Mouse (Mus musculus): Measurements from ENCODE around the gene Sec14l3. TPM values are rescaled to one million over a fixed set of nuclear protein-coding genes. Genes with fewer than 3 reads are reported as not detected.
A peak's percentile ranks its signal among the peaks of the same experiment; 100 is the strongest.

Sec14l3 gene
- total and polyA plus RNA-seq, 3 experiments, result not detected

GRCm38 (mm10) chr11:4116458-4117141 lies 52.0 kb downstream of the Sec14l3 start (continued):
- peak; percentile 54; the same call in 1 of the 2 replicates for TF ChIP-seq HCFC1 (IDR thresholded peaks at IDR 0.05; ENCODE audit: low read depth, low read length)
- no peak for TF ChIP-seq NELFE (IDR thresholded peaks at IDR 0.05; ENCODE audit: low read depth, low read length)
- TF ChIP-seq TAL1 (IDR thresholded peaks at IDR 0.05; ENCODE audit: low read length), result peak; percentile 29
- TF ChIP-seq ZMIZ1 (IDR thresholded peaks at IDR 0.05; ENCODE audit: low read depth, low read length), result no peak

DNA sequence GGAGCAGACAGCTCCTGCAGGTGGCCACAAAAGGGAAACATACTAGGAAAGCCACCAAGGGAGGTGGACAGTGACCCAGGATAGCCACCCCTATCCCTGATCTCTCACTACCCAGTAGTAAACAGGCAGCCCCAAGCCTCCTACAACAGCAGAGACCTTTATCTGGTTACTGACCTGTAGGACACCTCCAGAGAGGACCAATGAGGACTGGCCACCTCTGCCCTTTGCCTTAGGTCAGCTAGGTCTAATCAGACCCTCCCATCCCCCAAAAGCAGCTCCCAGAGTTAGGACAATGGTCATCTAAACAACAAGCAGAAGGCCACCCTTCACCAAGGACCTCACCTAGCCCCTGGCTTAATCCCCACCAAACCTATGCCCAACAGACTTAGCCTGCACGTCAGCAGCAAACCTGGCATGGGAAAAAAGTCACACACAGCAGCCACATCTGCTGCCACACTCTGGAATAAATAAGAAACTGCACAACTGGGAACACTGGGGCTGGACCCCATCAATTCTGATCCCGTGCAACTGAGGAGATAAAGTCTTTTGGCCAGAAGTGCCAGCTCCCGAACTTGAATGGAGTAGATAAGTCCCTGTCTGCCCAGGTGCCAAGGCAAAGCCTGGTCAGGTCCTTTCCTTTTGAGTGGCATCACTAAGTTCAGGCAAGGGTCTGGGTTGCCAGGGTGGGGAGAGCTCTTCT lies 52.9 kb downstream of the Sec14l3 start:
- 0 out of 2 replicates have a peak, but pooled peaks have one; percentile 69 for TF ChIP-seq CHD1 (IDR thresholded peaks at IDR 0.05; ENCODE audit: low read depth, low read length)
- peak; percentile 89 for TF ChIP-seq BHLHE40 (IDR thresholded peaks at IDR 0.05; ENCODE audit: borderline replicate concordance, low read depth, low read length)
- no peak for TF ChIP-seq CHD2 (IDR thresholded peaks at IDR 0.05; ENCODE audit: low read length)
- no peak for TF ChIP-seq POLR2AphosphoS2 (IDR thresholded peaks at IDR 0.05; ENCODE audit: low read length)
- TF ChIP-seq GATA1 (IDR thresholded peaks at IDR 0.05; ENCODE audit: low read depth, low read length), result 0 out of 2 replicates have a peak, but pooled peaks have one; percentile 13
- no peak for TF ChIP-seq E2F4 (IDR thresholded peaks at IDR 0.05; ENCODE audit: borderline replicate concordance, low read depth, low read length)
- TF ChIP-seq NRF1 (IDR thresholded peaks at IDR 0.05; ENCODE audit: insufficient read depth, low read depth, low read length, poor library complexity, severe bottlenecking), result no peak
- no peak for TF ChIP-seq ELF1 (IDR thresholded peaks at IDR 0.05; ENCODE audit: low read depth, low read length)
- TF ChIP-seq SMC3 (IDR thresholded peaks at IDR 0.05; ENCODE audit: low read depth, low read length), result peak; percentile 19; the same call in 1 of the 2 replicates
- TF ChIP-seq TCF12 (IDR thresholded peaks at IDR 0.05; ENCODE audit: low read depth, low read length), result peak; percentile 40; the same call in 1 of the 2 replicates
- TF ChIP-seq RCOR1 (IDR thresholded peaks at IDR 0.05; ENCODE audit: low read depth, low read length), result peak; percentile 22; the same call in 1 of the 2 replicates
- TF ChIP-seq MYB (IDR thresholded peaks at IDR 0.05; ENCODE audit: low read depth, low read length), result no peak
- 0 out of 2 replicates have a peak, but pooled peaks have one; percentile 39 for TF ChIP-seq MAZ (IDR thresholded peaks at IDR 0.05; ENCODE audit: low read depth, low read length)
- TF ChIP-seq TBP (IDR thresholded peaks at IDR 0.05; ENCODE audit: low read depth, low read length), result 0 out of 2 replicates have a peak, but pooled peaks have one; percentile 34
- no peak for TF ChIP-seq SIN3A (IDR thresholded peaks at IDR 0.05; ENCODE audit: low read length)
- TF ChIP-seq POLR2AphosphoS5 (IDR thresholded peaks at IDR 0.05; ENCODE audit: borderline replicate concordance, low read depth, low read length), result no peak
- TF ChIP-seq MEF2A (IDR thresholded peaks at IDR 0.05; ENCODE audit: extremely low read depth, insufficient replicate concordance, low read depth, low read length, poor library complexity, severe bottlenecking), result no peak
- TF ChIP-seq USF2 (IDR thresholded peaks at IDR 0.05; ENCODE audit: borderline replicate concordance in 1 of 2, insufficient read depth in 1 of 2, low read depth in 1 of 2, low read length in 2 of 2), result no peak
- peak; percentile 57 for TF ChIP-seq ETS1 (IDR thresholded peaks at IDR 0.05; ENCODE audit: low read depth, low read length)
- TF ChIP-seq MYC (IDR thresholded peaks at IDR 0.05; ENCODE audit: low read depth, low read length), result no peak
- no peak for TF ChIP-seq USF1 (IDR thresholded peaks at IDR 0.05; ENCODE audit: low read depth, low read length)
- TF ChIP-seq EP300 (IDR thresholded peaks at IDR 0.05; ENCODE audit: low read depth in 1 of 2, low read length in 2 of 2), result no peak
- peak; percentile 14 to 49 (median 15); a peak in 2 of 6 replicates for TF ChIP-seq CTCF (IDR thresholded peaks at IDR 0.05 in 2 of 3, conservative IDR thresholded peaks at IDR 0.05 in 1 of 3; ENCODE audit: control insufficient read depth in 1 of 3, insufficient read depth in 1 of 3, low read depth in 2 of 3, low read length in 3 of 3, poor library complexity in 1 of 3, severe bottlenecking in 1 of 3)
- TF ChIP-seq POLR2A (IDR thresholded peaks at IDR 0.05; ENCODE audit: control insufficient read depth in 1 of 2, insufficient read depth in 1 of 2, low read depth in 1 of 2, low read length in 2 of 2, poor library complexity in 1 of 2), result no peak
- peak overlapping the region; percentile 52 to 83 for H3K4me3 ChIP-seq (ENCODE audit: control insufficient read depth in 1 of 2, insufficient read depth in 1 of 2, low read depth in 2 of 2, low read length in 2 of 2)
- peaks cover 0 to 43% of the 10 kb centered on the region in 2 experiments; a peak in 2 of 4 replicates for H3K36me3 ChIP-seq (ENCODE audit: control insufficient read depth in 1 of 2, insufficient read depth in 2 of 2, low read length in 2 of 2)
- no peak overlapping the region for H3K27ac ChIP-seq (ENCODE audit: control insufficient read depth, low read depth, low read length)
- H3K27me3 ChIP-seq (ENCODE audit: control insufficient read depth in 1 of 2, insufficient read depth in 2 of 2, low read length in 2 of 2), result no peaks in the 10 kb centered on the region
- H3K9me3 ChIP-seq (replicated peaks; ENCODE audit: insufficient read depth, low read length), result no peaks in the 10 kb centered on the region
- H3K79me2 ChIP-seq (ENCODE audit: control insufficient read depth, insufficient read depth, low read length, poor library complexity), result no peaks in the 10 kb centered on the region
- H3K9ac ChIP-seq (ENCODE audit: control insufficient read depth, low read depth, low read length, poor library complexity, severe bottlenecking), result peak overlapping the region; percentile 61
- peak; percentile 63 for DNase-seq (ENCODE audit: low read depth, low spot score)
- H3K4me1 ChIP-seq (ENCODE audit: control insufficient read depth in 1 of 2, insufficient read depth in 2 of 2, low read length in 2 of 2), result peaks cover 34 to 68% of the 10 kb centered on the region in 2 experiments
